Mouse (Mus musculus) inflammation-experienced regulatory T-cells, adult 6 months (primary cell): ENCODE data around the gene Dcp1b. TPM values are rescaled to one million over a fixed set of nuclear protein-coding genes. Genes with fewer than 3 reads are reported as not detected.

ENCODE experiments used
- ATAC-seq: one replicate; pipeline ENCODE4 v1.8.0; 2017
- polyA plus RNA-seq, 3 experiments: library from polyadenylated mRNA; unstranded; fragments of 100-300 nt; shearing (Covaris generic); gene quantifications; one replicate each; pipeline ENCODE4 v1.2.1; 2017

Gene Dcp1b
- polyA plus RNA-seq, 3 experiments from 2014 or later: 15.7 to 16.9 (median 15.8) TPM

- no peak for ATAC-seq
Measured at GRCm38 (mm10) chr6:119235441-119235840, 60.4 kb downstream of the Dcp1b start.

GRCm38 (mm10) chr6:119236241-119236640, 61.2 kb downstream of the Dcp1b start, which contains the start of gene Cacna2d4:
Cacna2d4 (plus strand) TSS chr6:119236526.
- no peak for ATAC-seq

- no peak for ATAC-seq
Measured at GRCm38 (mm10) chr6:119237427-119237989, 62.5 kb downstream of the Dcp1b start.

- ATAC-seq: no peak
Measured at GRCm38 (mm10) chr6:119239341-119240005, 64.4 kb downstream of the Dcp1b start.

GRCm38 (mm10) chr6:119240256-119240655, 65.2 kb downstream of the Dcp1b start:
- ATAC-seq: no peak

- ATAC-seq: no peak
Measured at GRCm38 (mm10) chr6:119240871-119241705, 66.0 kb downstream of the Dcp1b start.

- no peak for ATAC-seq
Measured at GRCm38 (mm10) chr6:119246082-119246481, 71.0 kb downstream of the Dcp1b start.

GRCm38 (mm10) chr6:119248578-119248977, 73.5 kb downstream of the Dcp1b start:
- no peak for ATAC-seq

GRCm38 (mm10) chr6:119249726-119250125, 74.7 kb downstream of the Dcp1b start:
- ATAC-seq: no peak

GRCm38 (mm10) chr6:119251704-119252103, 76.7 kb downstream of the Dcp1b start:
- no peak for ATAC-seq

Other genes with a start within 250 kb of the Dcp1b start
- gene Cacna1c, start 21.2 kb downstream of the Dcp1b start, polyA plus RNA-seq: 1 to 10 TPM in 1 of 3 experiments, not detected in 2; 1.1 TPM
- 1 to 10 TPM; 4.5 to 8.3 (median 6.9) TPM for gene Cacna2d4, start 61.3 kb downstream of the Dcp1b start, polyA plus RNA-seq
- gene Lrtm2, start 155.5 kb downstream of the Dcp1b start, polyA plus RNA-seq: under 1 TPM in 2 of 3 experiments, not detected in 1; 0.09 to 0.26 TPM
- gene Adipor2, start 242.5 kb downstream of the Dcp1b start, polyA plus RNA-seq: 1 to 10 TPM; 9.3 to 9.7 (median 9.4) TPM